Mouse (Mus musculus) midbrain, postnatal 0 days (tissue): ENCODE measurements at regions not wholly inside any gene's neighbourhood (a gene's known extent, or its start where the extent isn't known, plus 50 kb on each side); places are given as distances from the start of the nearest gene placed in this dataset.
A peak's percentile ranks its signal among the peaks of the same experiment; 100 is the strongest.

Source experiments
- ATAC-seq: fragments of 200-750 bp; cut with Nextera tagmentation; 2 replicates; pipeline ENCODE4 v1.8.0; 2017; ENCODE audit warnings: moderate number of reproducible peaks, mild to moderate bottlenecking, moderate TSS enrichment, moderate library complexity; ENCODE audit not compliant: low FRiP score
- DNase-seq: peaks from one replicate; pipeline ENCODE4 v3.0.0-alpha.2; 2015; ENCODE audit warnings: low spot score
- H3K27ac ChIP-seq: fragments of 300-500 bp; sonication (generic); 2 replicates; pipeline ENCODE4 v1.5.1; 2014; ENCODE audit warnings: low read depth, mild to moderate bottlenecking, low read length, mixed read lengths
- H3K27me3 ChIP-seq: fragments of 300-500 bp; sonication (generic); 2 replicates; pipeline ENCODE4 v1.6.1; 2014; ENCODE audit warnings: low read length, control low read depth, mixed read lengths; ENCODE audit not compliant: insufficient read depth
- H3K36me3 ChIP-seq: fragments of 300-500 bp; sonication (generic); 2 replicates; pipeline ENCODE4 v1.6.1; 2014; ENCODE audit warnings: low read length, control low read depth, mixed read lengths; ENCODE audit not compliant: insufficient read depth
- H3K4me1 ChIP-seq: fragments of 300-500 bp; sonication (generic); 2 replicates; pipeline ENCODE4 v1.6.1; 2014; ENCODE audit warnings: mild to moderate bottlenecking, control low read depth, antibody characterized with exemption, low read length, mixed read lengths; ENCODE audit not compliant: insufficient read depth
- H3K4me2 ChIP-seq: fragments of 300-500 bp; sonication (generic); 2 replicates; pipeline ENCODE4 v1.6.1; 2014; ENCODE audit warnings: low read depth, mild to moderate bottlenecking, low read length, mixed read lengths; ENCODE audit not compliant: poor library complexity, severe bottlenecking
- H3K4me3 ChIP-seq: fragments of 300-500 bp; sonication (generic); 2 replicates; pipeline ENCODE4 v1.5.1; 2014; ENCODE audit warnings: low read depth, mild to moderate bottlenecking, low read length, moderate library complexity
- H3K9ac ChIP-seq: fragments of 300-500 bp; sonication (generic); replicated peaks from 2 replicates; pipeline ENCODE4 v1.6.1; 2014; ENCODE audit warnings: mild to moderate bottlenecking, low read length, moderate library complexity, mixed read lengths; ENCODE audit not compliant: poor library complexity, severe bottlenecking
- H3K9me3 ChIP-seq: fragments of 300-500 bp; sonication (generic); 2 replicates; pipeline ENCODE4 v1.6.1; 2016; ENCODE audit warnings: low read length, control low read depth
- CTCF ChIP-seq: IDR thresholded peaks from 2 replicates; pipeline ENCODE4 v1.5.1; 2016; ENCODE audit warnings: antibody characterized with exemption, mild to moderate bottlenecking
- WGBS: fragments of 180-500 bp; shearing (Covaris S2); extraction: QIAGEN DNeasy Blood & Tissue Kit; methylation state at CpG from one replicate; pipeline ENCODE4 v1.1.7; 2014; 5-methylcytosine and 5-hydroxymethylcytosine counted together

DNA sequence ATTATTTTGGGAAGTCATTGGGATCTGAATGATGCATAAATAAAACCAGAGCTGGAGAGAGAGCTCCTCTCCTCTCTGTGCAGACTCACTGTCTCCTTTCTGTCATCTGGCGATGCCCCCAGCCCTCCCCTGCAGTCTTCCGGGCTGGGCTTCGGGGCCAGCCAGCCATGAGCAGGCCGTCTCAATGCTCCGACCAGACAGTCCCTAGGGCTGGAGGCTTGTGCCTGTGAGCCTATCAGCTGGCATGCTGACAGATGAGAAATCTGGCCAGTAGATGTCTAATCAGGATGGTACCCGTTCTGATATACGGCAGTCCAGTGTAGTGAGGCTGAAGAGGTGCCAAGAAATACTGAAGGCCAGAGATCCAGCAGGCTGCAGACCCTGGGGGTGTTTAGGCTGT lies 238.9 kb downstream of the Sec61b start:
- Histone ChIP-seq H3K4me3 (no peak overlapping the region), H3K9ac (no peak overlapping the region), H3K4me1 (no peaks in the 10 kb centered on the region), H3K4me2 (no peak overlapping the region), H3K27me3 (no peaks in the 10 kb centered on the region), H3K36me3 (no peaks in the 10 kb centered on the region), H3K9me3 (no peaks in the 10 kb centered on the region), H3K27ac (no peak overlapping the region)
- WGBS, result 71% methylated on average over 7 of the region's 7 CpGs
- no peak for TF ChIP-seq CTCF
- no peak for ATAC-seq
- peak; percentile 62 for DNase-seq

GRCm38 (mm10) chr4:47724331-47725004 lies 250.0 kb downstream of the Sec61b start:
- DNase-seq (peak; percentile 15), ATAC-seq (no peak)
- Histone ChIP-seq H3K9ac (no peak overlapping the region), H3K9me3 (no peaks in the 10 kb centered on the region), H3K4me2 (no peak overlapping the region; the same call in 1 of the 2 replicates), H3K27me3 (no peaks in the 10 kb centered on the region), H3K36me3 (no peaks in the 10 kb centered on the region), H3K4me3 (no peak overlapping the region), H3K4me1 (no peaks in the 10 kb centered on the region), H3K27ac (no peak overlapping the region)
- WGBS, result 17% methylated on average over 8 of the region's 8 CpGs
- TF ChIP-seq CTCF, result no peak

- WGBS, result 23% methylated on average over 3 of the region's 3 CpGs
- Histone ChIP-seq H3K4me1 (no peaks in the 10 kb centered on the region), H3K4me3 (no peak overlapping the region), H3K4me2 (no peak overlapping the region; the same call in 1 of the 2 replicates), H3K9me3 (no peaks in the 10 kb centered on the region), H3K27me3 (no peaks in the 10 kb centered on the region), H3K9ac (no peak overlapping the region), H3K27ac (no peak overlapping the region), H3K36me3 (no peaks in the 10 kb centered on the region)
- ATAC-seq (no peak), DNase-seq (no peak)
- TF ChIP-seq CTCF, result no peak
Measured at GRCm38 (mm10) chr4:47725005-47725340, 250.5 kb downstream of the Sec61b start.

GRCm38 (mm10) chr4:47746498-47747190 lies 272.2 kb downstream of the Sec61b start:
- Histone ChIP-seq H3K9ac (no peak overlapping the region), H3K9me3 (no peaks in the 10 kb centered on the region), H3K4me1 (no peaks in the 10 kb centered on the region), H3K27ac (no peak overlapping the region), H3K4me2 (no peak overlapping the region), H3K4me3 (no peak overlapping the region), H3K36me3 (no peaks in the 10 kb centered on the region), H3K27me3 (no peaks in the 10 kb centered on the region)
- DNase-seq (no peak), ATAC-seq (no peak)
- 76% methylated on average over 8 of the region's 8 CpGs for WGBS
- TF ChIP-seq CTCF, result no peak

GRCm38 (mm10) chr4:47772230-47772920 lies 272.6 kb upstream of the Nr4a3 start:
- Histone ChIP-seq H3K4me3 (no peak overlapping the region), H3K9me3 (no peaks in the 10 kb centered on the region), H3K4me1 (peaks cover 9% of the 10 kb centered on the region), H3K4me2 (no peak overlapping the region), H3K27me3 (no peaks in the 10 kb centered on the region), H3K9ac (no peak overlapping the region), H3K27ac (peak overlapping the region; percentile 70), H3K36me3 (no peaks in the 10 kb centered on the region)
- peak; percentile 78 for DNase-seq
- TF ChIP-seq CTCF, result no peak
- 25% methylated on average over 6 of the region's 6 CpGs for WGBS
- peak; percentile 95 for ATAC-seq

- TF ChIP-seq CTCF, result no peak
- 76% methylated on average over 5 of the region's 5 CpGs for WGBS
- no peak for ATAC-seq
Measured at GRCm38 (mm10) chr4:47774664-47775063, 270.3 kb upstream of the Nr4a3 start.

More at GRCm38 (mm10) chr4:47774664-47775063, 270.3 kb upstream of the Nr4a3 start:
- Histone ChIP-seq H3K36me3 (no peaks in the 10 kb centered on the region), H3K4me3 (no peak overlapping the region), H3K27me3 (no peaks in the 10 kb centered on the region), H3K27ac (no peak overlapping the region), H3K4me1 (peaks cover 9% of the 10 kb centered on the region), H3K9ac (no peak overlapping the region), H3K4me2 (no peak overlapping the region), H3K9me3 (no peaks in the 10 kb centered on the region)
- DNase-seq, result no peak
